Mouse (Mus musculus) lung, adult 10 weeks (tissue): ENCODE data around the gene Ache. TPM values are rescaled to one million over a fixed set of nuclear protein-coding genes. Genes with fewer than 3 reads are reported as not detected.

Experiments
- polyA plus RNA-seq: library from polyadenylated mRNA; stranded (reverse); fragments of 350-450 nt; fragmentation: Illumina TruSeq; extraction: RNeasy Lipid Tissue Mini Kit (QIAGEN cat#74804); gene quantifications from one replicate; pipeline ENCODE4 v1.2.3, GENCODE M21; 2014; ENCODE audit warnings: low read depth, low replicate concordance; ENCODE audit not compliant: insufficient read depth

Gene Ache
- polyA plus RNA-seq = 0.51 TPM

DNA sequence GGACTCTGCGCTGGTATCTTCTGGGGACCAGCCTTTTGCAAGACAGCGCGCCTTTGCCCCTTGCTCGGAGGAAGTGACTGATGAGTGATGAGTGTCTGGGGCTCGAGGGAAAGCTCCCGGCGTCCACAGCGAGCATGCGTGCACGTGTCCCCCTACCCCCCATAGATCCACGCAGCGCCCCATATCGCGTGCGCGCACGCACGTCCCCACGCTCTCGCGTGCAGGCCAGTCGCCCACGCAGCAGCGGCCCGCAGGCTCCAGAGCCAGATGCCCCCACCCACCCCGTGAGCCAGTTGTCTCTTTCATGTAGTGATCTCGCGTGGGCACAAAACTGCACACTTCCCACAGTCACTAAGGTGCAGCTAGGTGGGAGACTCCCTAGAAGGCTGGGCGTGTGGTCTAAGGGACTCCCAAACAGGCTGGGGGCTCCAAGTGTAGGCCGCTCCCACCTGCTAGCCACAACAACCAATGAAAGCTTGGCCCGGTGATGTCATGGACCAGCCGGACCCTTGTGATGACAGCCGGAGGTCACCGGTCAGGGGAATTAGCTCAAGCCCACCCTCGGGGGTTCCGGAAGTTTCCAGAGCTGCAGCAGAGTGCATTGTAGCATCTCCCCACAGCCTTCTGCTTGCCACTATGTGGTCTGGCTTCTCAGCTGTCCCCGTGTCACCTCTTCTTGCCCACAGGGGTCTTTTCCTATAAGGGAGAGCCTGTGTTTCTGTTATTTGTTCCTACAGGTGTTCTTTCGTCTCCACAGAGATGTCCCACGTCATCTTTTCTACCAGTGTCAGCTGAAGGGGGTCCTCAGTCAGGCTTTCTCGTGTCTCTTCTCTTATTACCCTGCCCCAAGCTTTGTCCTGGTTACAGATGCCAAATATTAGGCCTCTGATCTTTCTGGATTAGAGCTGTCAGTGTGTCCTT lies at the start of gene Ache:
Ache (plus strand) TSS at position 488 of the 921 bp plus-strand sequence.

GRCm38 (mm10) chr5:137293839-137294743 lies 6.8 kb downstream of the Ache start, which contains the start of gene Ufsp1:
TSS of gene Ufsp1 (plus strand) at chr5:137294629.

GRCm38 (mm10) chr5:137307071-137307912 lies 20.0 kb downstream of the Ache start, which contains the start of gene Srrt:
TSS of gene Srrt (minus strand) at chr5:137307674.

GRCm38 (mm10) chr5:137314193-137315083 lies 27.1 kb downstream of the Ache start, which contains the start of gene Trip6:
TSS of gene Trip6 (minus strand) at chr5:137314404.

GRCm38 (mm10) chr5:137333512-137334174 lies 46.3 kb downstream of the Ache start, which contains the start of gene Slc12a9:
TSS of gene Slc12a9 (minus strand) at chr5:137333597.

Other genes with a start within 250 kb of the Ache start
- 70.5 TPM for gene Ap1s1, start 241.4 kb upstream of the Ache start, polyA plus RNA-seq
- 9.8 TPM for gene Serpine1, start 215.3 kb upstream of the Ache start, polyA plus RNA-seq
- gene Trim56, start 171.3 kb upstream of the Ache start, polyA plus RNA-seq = 10.5 TPM
- gene Muc3, start 138.2 kb upstream of the Ache start, polyA plus RNA-seq = not detected
- gene Muc3a, start 75.1 kb upstream of the Ache start, polyA plus RNA-seq = 0.12 TPM
- gene Ufsp1, start 7.1 kb downstream of the Ache start, polyA plus RNA-seq = 5.1 TPM
- gene Srrt, start 20.2 kb downstream of the Ache start, polyA plus RNA-seq = 63.0 TPM
- gene Trip6, start 26.9 kb downstream of the Ache start, polyA plus RNA-seq = 20.4 TPM
- 6.6 TPM for gene Slc12a9, start 46.1 kb downstream of the Ache start, polyA plus RNA-seq
- 37.0 TPM for gene Ephb4, start 62.6 kb downstream of the Ache start, polyA plus RNA-seq
- 0.04 TPM for gene Zan, start 189.5 kb downstream of the Ache start, polyA plus RNA-seq
- gene Pop7, start 215.0 kb downstream of the Ache start, polyA plus RNA-seq = 19.3 TPM
- gene Gigyf1, start 231.0 kb downstream of the Ache start, polyA plus RNA-seq = 8.9 TPM
- gene Epo, start 245.7 kb downstream of the Ache start, polyA plus RNA-seq = not detected
- 420 TPM for gene Gnb2, start 246.0 kb downstream of the Ache start, polyA plus RNA-seq